Mouse (Mus musculus) urinary bladder, postnatal 4 days (tissue): Measurements from ENCODE around the gene Fam78b.

ENCODE experiments used
- DNase-seq, 2 experiments: peaks; one replicate each; pipeline ENCODE4 v3.0.0; 2021 to 2022; ENCODE audit warnings: low spot score in 2 of 2

Gene Fam78b

DNA sequence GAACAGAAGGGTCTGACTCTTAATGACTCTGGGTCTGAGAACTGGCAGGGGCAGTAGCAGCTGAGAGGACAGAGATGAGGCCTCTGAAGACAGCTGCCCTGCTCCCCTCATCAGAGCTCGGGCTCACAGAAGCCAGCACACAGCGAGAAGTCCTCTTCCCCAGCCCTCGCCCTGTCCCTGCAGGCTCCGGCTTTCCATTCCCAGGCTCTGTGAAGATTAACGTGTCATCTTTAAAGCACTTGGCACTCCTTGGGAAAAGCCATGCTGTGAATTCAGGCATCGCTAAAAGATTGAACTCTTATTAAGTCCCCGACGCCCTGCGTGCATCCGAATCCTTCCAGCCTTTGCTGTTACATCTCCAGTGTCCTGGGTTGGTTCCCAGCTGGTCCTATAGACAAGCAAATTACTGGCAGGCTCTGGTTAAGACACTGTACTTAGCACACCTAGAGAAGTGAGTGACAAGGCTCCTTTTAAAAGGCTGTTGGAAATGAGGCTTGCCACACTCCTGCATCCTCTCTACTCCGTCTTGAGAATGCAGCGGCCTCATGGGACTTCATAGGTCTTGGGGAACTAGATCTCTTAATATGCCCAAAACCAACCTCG is 30.9 kb downstream of the Fam78b start:
- no peak for DNase-seq

DNA sequence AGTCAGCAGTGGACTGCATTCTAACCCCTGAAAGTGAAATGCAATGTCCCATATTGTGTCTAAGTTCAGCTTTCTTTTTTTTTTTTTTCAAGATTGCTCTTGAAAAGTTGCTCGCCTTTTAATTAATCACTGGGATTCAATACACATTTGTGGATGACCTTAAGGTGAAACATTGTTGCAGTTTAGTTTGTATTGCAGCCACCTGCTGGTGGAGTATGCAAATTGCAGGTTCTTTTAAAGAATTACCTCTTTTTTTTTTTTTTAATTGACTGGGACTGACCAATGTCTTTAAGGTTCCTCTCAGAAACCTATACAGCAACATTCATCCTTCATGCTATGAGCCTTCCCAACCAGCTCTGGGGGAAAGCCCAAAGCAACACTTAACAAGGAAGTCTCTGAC is 33.2 kb downstream of the Fam78b start:
- DNase-seq, result no peak

DNA sequence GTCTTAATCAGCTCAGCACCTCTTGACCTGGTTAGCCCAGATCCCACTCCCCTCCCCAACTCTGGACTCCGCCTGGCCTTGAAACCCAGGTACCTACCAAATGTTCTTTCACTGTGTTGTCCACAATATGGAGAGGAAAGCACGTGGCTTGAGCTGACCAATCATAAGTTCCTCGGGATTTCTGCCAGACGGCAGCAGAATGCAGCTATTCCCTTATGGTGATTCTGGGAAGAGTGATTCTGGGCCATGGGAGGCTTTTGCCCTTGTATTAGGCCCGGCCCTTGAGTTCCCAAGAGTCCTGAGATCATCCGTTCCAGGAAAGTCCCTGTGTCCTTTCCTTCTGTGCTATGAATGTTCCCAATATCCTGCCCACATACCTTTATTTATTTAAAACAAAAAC is 41.3 kb downstream of the Fam78b start:
- no peak for DNase-seq

DNA sequence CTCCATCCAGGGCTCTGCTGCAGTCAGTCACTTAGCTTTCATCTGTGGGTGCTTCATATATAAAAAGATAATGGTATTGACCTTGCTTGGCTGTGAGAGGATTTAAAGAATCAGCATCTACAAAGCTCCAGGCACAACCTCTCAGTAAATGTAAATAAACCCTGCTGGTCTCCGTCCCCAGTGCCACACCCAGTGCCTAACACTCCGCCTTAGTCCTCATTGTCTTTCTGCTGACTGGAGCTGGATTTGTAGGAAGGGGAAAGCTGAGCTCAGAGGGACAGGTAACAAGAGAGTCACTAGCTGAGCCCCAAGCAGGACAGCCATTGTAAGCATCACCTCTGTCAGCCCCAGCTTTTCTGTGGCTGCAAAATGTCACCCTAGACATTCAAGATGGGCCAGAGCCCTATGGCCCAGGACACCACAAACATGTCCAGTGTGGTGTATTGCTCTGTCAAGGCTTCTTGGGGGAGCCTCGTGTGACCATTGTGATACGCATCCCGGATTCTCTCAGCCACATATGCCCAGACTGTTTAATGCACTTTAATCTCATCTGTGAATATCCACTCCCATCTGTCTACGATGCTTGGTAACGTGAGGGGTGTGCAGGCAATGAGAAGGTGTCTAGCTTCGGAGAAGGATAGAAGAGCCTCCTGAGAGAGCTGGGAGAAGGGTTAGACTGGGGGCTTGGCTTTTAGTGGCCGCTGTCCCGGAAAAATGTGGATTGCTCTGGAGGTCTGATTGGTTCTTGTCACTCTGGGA is 45.1 kb downstream of the Fam78b start:
- no peak for DNase-seq

DNA sequence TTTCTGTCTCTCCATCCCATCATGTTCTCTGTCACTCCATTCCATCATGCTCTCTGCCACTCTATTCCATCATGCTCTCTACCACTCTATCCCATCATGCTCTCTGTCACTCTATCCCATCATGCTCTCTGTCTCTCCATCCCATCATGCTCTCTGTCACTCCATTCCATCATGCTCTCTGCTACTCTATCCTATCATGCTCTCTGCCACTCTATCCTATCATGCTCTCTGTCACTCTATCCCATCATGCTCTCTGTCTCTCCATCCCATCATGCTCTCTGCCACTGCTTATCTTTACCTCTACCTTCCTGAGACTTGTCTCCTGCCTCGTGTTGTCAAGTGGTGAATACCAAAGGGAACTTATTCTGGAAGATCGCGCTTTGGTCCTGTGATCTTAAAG is 49.6 kb downstream of the Fam78b start:
- no peak for DNase-seq

DNA sequence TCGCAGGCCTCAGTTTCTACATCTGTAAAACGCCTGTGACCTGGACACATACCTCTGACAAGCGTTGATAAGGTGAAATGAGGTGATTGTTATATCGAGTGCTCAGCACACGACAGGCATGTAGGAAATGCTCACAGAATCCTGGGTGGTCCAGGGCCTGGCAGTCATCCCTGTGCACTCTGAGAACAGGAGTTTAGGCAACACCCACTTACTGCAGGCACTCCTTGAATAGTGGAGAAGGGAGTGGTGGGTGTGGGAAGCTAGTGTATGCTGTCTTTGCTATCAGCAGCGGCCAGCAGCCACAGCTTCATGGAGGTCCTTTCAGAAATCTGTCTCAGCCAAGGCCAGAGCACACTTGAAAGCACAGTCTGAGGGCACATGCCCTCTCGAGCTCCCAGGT is 52.8 kb downstream of the Fam78b start:
- no peak for DNase-seq

DNA sequence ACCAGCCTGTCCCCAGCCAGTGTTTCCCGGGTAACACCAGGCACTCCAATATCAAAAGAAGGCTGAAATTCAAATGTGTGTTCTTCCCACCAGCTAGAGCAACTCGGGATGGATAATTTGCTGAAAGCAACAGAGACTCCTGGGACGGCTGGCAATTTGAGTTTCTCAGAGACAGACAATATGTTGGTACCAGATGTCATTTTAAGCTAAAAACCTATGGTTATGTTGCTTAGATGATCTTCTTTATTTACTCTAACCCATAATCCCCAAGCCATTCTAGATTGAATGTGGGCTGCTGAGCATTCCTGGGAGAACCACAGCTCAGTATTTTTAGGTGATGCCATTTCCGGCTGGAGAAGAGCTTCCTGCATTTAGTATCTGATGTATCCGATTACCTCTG is 56.3 kb downstream of the Fam78b start:
- DNase-seq, result no peak

DNA sequence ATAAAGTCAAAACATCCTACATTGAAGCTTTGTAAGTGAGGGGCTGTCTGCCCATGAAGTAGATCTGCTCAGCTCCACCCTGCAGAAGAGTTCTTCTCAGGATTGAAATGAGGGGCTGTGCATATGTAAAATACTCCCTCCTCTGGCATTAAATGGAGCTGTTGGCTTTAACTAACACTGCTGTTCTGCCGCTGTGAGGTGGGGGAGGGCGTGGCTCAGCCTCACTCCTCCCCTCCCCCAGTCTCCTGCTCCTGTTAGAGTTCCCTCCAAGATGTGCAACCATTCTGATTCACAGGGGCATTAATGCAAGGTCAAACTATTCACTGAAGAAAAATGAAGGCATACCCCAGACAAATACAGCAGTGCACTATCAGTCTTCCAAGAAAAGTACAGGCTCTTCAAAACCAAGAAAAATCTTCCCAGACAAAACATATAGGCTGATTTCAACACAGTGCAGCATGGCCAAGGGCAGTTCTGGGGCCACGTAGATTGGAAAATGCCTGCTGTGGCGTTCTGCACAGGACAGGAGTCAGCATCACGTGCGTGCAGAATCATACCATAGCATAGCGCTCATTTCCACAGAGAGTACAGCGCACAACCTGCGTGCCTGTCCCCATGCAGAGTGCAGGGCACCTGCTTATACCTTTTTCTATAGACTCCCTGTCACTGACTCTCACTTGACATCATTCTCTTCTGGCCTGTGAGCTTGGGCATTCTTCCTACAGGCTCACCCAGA is 58.5 kb downstream of the Fam78b start:
- DNase-seq, result no peak

DNA sequence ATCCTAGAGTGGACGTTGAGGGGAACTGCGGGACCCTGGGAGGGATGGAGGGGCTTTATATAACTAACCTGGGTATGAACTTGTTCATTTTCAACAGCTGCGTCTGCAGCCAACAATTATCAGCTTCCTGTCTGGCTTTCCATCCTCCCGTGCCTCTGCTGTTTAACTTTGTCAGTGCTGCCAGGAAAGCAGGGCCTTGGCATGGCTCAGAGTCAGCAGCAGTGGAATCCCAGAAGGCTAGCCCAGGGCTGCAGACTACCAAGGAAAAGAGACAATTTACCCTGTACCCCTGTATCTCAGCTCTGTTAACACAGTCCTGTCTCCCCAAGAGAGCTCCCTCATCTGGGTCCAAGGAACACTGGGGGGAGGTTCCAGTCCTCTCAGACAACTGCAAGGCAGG is 62.8 kb downstream of the Fam78b start:
- DNase-seq, result no peak

DNA sequence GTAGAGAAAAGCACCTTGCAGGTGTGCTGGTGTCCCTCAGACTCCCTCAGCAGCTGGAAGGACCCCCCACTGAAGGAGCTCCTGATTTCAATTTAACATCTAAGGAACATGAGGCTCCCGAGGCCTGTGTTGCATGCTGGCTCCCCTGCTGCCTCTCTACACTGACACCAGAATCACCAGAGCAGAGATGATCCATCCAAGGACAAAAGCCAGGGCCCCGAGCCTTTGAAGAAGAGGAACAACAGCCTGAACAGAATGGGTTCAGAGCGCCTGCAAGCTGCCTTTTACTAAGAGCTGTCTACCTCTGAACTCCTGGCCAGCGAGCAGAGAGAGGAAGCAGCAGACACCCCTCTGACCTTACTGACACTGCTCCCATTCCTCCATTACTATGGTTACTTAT is 64.3 kb downstream of the Fam78b start:
- no peak for DNase-seq

DNA sequence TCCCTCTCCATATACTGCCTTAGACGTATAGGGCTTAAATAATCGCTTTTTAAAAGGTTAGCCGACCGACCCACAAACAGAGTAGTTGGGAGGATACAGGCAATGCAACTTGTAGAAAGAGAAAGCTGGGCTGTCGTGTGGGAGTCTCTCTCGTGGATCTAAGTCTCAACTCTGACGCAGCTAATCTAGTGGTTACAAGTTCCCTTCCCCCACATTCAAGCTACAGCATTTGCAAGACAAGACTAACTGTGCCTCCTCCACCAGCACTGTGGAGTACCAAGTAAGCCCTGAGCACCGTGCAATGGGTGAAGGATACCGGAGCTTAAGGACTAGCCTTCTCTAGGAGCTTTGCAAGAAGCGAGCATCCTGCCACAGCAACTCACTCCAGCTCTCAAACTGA is 64.8 kb downstream of the Fam78b start:
- no peak for DNase-seq

DNA sequence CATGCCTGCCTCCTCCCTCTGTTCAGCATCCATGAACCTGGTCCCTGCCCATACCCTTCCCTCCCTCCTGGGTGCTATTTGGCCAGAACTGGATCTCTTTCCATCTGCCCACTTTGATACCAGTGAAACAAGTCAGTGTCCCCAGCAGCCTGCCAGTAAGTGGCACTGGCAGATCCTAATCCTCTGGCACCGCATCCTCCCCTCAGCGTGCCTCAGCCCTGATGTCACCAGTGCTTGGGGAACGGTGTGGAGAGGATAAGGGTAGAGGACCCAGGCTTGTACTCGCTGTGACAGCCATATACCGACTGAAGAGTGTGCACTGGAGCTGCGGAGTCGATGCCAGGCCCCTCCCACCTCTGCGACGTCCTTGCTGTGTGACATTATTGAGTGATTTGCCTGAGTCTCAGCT is 65.7 kb downstream of the Fam78b start:
- DNase-seq, result no peak

DNA sequence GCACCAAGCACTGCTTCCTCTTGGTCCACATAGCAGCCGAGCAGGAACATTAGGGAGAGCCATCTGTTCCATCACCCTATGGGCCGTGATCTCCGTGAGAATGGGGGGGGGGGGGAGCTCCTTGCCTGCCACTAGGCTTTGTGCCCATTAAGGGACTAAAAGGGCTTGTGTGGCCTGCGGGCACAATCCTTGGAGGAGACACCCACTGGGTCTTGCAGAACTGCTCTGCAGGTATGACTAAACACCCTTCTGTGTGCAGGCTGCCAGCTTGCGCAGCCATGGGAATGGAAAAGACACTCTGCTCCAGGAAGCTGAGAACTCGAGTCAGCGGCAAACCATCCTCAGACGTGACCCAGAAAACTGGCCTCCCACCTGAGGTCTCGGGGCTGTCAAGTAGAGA is 68.5 kb downstream of the Fam78b start:
- DNase-seq, result no peak

DNA sequence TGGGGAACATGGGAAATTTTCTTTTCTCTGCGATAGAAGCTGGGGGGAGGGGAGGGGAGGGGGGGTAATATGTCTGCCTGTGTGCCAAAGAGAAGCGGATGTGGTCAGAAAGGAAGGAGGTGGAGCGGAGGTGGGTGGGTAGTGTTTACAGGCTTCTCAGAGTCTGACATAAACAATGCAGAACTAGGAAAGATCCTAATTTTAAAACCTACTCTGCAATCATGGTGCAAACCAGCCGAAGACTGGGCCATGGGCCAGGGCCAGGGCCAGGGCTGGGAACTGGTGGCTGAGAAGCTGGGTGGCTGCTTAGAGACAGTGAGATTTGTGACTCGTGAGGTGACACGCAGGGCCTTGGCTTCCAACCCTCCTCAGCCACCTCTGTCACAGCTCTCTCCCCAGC is 69.1 kb downstream of the Fam78b start:
- DNase-seq, result no peak

DNA sequence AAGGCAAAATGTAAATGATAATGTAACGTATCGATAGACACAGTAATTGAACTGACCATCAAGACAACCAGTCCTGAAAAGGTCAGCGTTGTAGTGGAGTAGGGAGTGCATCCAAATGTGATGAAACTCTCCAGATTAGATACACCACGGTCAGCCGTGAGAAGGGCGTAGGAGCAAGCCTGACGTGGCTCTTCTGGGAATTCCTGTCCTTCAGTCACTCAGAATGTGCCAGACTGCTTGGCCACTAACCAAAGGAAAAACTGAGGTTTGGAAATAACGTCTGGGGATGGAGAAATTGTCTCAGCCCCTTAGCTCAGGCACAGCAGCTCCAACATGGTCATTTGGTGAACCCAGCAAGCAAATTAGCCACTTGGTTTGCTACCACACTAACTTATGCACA is 74.5 kb downstream of the Fam78b start:
- no peak for DNase-seq

DNA sequence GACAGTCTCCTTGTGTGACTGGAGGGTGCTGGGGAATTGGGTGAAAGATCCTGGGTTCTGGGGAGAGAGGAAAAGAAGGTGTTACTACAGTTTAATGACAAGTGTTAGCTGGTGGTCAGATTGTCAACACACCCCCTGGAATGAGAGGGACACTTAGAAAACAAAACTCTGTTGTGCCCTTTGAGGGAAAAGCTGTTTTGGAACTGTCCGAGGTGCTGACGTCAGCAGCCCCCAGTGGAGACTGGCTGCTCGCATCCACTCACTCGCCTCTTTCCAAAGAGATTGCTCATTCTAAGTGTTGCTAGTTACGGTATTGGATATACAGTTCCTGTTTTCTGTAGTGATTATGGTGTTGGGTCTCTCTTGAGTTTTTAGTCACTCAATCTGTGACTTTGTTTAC is 78.3 kb downstream of the Fam78b start:
- no peak for DNase-seq

DNA sequence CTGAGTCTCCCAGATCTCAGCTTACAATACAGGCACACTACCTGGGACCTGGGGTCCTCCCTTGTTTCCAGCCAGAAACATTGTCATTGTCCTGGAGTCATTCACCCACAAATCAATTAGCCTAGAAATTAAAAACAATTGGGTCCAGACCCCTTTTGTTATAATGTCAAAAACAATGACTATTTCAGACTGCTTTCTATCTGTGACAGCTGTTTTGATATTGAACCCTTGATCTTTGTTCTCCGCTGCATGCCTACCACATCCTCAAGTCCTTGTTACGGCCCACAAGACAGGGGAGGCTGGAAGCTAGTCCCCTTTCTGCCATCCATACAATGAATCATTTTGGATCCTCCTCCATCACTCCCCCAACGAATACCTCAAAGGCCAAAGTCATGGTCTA is 80.7 kb downstream of the Fam78b start:
- DNase-seq, result no peak

DNA sequence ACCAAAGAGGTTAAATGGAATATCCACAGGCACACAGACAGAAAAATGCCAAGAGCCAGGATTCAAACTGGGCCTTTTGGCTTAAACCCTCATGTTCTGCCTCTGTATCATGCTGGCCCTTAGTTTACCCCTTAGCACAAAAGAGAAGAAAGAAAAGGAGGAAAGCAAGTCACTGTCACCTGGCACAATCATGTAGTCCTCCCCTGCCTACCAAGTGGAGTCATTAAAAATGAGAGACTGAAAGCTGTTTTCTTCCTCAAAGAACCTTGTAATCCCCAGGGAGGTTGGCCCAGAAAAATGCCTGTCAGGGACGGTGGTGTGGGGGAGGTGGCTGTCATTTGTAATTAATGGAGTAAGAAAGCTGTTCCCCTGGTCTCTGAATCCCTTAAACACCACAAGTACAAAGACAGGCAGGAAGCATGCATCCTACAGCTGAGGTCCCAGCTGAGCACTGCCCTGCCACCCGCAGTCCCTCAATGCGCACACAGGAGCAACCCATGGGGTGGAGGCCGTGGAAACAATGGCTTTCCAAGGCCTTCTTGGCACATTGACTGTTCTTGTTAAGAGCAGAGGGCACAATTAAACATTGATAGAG is 81.4 kb downstream of the Fam78b start:
- DNase-seq, result no peak

DNA sequence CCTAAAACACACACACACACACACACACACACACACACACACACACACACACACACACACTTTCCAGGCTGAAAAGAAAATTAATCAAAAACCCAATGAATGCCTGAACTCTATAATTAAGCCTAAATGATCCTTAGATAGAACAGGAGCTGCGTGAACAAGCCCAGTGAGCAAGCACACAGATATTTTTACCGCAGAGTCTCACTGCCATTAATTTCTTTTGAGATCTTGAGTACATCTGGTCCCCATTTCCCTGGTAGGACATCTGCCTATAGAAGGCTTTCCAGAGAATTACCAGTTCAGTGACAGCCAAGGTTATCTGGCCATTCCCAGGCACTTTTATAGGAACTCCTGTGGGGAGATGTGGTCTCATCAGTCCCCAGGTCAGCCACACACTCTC is 82.0 kb downstream of the Fam78b start:
- DNase-seq, result no peak

DNA sequence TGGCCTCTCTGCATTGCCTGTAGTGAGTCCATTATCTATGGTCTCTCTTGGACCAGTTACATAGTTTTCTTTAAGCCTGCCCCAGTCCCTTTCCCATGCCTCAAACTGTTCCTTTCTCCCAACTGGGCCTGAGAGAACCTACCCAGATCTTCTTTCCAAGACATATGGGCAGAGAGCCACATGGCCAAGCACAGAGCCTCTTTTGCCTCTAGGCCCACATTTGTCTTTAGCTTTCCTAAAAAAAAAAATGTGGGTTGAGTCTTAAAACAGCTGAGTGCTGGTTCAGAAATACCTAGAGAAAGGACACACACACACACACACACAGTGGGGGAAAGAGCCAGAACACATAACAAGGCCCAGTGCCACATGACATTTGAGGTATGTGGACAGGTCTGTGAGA is 83.1 kb downstream of the Fam78b start:
- no peak for DNase-seq

DNA sequence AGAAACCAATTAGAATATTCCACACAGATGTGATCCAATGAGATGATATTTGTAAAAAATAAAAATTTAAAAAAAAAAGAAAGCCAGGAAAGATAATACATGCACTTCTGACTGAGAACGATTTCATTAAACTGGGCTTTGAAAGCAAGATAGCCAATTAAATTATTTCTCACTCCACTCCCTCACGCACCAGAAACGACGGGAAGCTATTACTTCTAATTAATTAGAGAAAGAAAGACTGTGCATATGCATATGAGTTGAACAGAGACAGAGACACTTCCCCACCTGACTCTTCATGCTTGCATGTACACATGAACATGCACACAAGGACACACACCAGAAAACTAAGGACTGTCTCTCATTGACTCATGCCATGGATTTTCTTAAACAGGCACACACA is 84.2 kb downstream of the Fam78b start:
- no peak for DNase-seq

DNA sequence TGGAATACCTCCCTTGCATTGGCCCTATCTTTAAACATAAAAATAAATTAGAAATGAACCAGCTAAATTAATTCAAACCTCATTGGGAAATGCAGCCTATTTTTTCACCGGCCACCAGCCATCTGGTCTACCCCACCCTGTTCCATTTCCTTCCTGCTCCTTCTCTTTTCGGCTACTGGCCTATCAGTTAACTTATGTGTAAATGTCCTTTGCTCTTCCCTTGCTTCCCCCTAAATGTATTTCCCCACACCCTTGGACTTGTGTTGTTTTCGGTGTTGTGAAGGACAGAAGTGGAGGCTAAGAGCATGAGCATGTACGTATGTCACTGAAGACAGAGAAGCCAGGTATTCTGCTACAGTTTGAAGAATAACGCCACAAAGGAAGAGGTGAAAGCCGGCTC is 89.2 kb downstream of the Fam78b start:
- DNase-seq, result no peak

DNA sequence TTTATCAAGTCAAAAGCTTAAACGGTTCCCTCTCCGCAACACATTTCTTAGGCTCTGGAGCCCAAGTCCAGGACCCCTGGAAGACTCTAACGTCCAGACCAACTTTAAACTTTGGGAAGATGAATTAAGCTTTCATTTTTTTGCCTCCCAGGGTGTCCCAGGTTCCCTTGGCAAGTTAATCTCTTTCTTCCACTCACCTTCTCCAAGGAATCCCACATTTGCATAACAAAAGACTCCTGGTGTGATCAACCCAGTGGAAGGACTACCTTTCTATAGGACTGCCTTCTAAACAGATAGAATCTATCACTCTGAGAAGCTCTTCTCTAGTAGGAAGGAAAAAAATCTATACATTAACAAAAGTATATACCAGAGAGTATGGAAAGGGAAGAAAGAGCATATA is 92.3 kb downstream of the Fam78b start:
- DNase-seq, result no peak
